Mouse (Mus musculus): ENCODE results near the gene Blm.

DNA sequence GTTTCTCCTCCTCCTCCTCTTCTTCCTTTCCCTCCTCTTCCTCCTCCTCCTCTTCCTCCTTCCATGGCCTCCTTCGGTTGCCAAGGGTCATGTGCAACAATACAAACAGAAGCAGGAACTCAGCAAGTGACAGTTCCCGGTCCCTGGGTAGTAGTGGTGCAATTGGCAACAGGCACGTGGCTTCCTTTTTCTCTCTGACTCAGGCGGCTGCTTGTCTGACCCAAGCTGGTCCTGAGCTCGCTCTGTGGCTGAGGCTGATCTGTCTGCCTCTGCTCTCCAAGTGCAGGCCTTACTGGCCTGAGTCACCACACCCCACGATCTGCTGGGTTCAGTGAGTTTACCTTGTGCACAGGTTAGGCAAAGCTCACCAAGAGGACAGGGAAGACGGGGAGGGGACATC, 108.6 kb downstream of the Blm start:
- TF ChIP-seq CTCF (IDR thresholded peaks at IDR 0.05; ENCODE audit: control insufficient read depth, insufficient read depth, low read length) (no peak), POLR2A (IDR thresholded peaks at IDR 0.05; ENCODE audit: borderline replicate concordance, control insufficient read depth, low read depth, low read length) (no peak; the same call in 1 of the 2 replicates)
